Mouse (Mus musculus) liver (tissue): ENCODE data around the gene Olfr731.

Source experiments
- DNase-seq: peaks from one replicate; pipeline ENCODE4 v3.0.0-alpha.2; 2020; ENCODE audit warnings: mixed read lengths

The Olfr731 gene

DNA sequence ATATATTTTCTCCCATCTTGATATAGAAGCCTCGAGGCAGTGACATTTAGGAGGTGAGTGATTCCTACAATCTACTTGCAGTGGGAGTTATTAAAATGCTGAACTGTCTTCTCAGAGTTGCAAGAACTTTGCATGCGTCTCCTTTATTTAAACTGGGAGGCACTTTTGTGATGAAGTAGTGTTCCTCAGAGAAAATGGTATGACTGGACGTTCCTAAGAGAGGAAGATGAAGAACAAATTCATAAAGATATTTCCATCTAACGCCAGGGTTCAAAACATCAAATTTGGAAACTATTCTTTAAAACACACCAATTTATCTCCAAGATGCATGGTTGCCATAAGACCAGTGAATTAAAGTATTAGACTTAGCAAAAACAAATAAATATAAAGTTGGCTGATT lies at the start of gene Olfr731:
Gene Olfr731 (minus strand): TSS at position 101 of the 400 bp plus-strand sequence.
- DNase-seq = no peak

DNA sequence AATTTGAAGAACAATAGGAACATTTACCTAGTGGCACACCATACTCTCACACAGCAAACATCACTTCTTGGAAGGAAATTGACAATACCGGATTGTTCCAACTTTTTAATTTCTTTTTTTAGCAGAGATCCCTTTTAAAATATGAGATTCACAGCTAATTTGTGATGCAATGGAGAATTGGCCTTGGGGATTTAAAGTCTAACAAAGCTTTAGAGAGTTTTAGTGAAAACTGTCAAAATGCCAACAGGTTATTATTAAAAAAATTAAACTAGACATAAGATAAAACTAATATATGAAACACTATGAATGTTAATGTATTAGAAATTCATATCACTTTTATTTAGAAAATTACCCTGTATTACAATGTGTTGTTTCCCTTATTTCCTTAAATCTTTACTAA lies 42.4 kb upstream of the Olfr731 start, which contains the start of gene Olfr732:
Gene Olfr732 (minus strand): TSS at position 101 of the 400 bp plus-strand sequence.
- no peak for DNase-seq

DNA sequence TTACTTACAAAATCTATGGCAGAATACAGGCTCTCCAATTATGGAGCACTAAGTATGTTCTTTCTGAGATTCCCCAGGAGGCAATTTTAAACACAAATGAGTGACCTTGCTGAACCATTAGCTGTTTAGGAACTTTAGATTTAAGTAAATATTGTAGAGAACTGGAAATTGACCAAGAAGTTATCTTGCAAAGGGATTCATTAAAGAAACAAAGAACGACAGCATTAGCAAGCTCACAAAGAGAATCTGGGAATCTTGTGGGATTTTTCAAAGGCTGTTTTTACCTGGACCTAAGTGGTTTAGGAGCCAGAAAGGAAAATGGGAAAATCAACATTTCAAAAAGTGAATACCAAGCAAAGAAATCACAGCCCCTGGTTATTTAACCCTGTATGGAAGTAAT lies 53.6 kb downstream of the Olfr731 start, which contains the start of gene Olfr730:
Gene Olfr730 (minus strand): TSS at position 101 of the 400 bp plus-strand sequence.
- no peak for DNase-seq
